Mouse (Mus musculus): ENCODE results near the gene Cacnb1. TPM values are rescaled to one million over a fixed set of nuclear protein-coding genes. Genes with fewer than 3 reads are reported as not detected.

The Cacnb1 gene
- total RNA-seq, 2 experiments from 2014 or later, result 6.9 to 8.4 TPM

- DNase-seq, result no peak
Measured at GRCm38 (mm10) chr11:97955146-97955902, 67.5 kb downstream of the Cacnb1 start.

GRCm38 (mm10) chr11:97954469-97955141 is 68.2 kb downstream of the Cacnb1 start:
- no peak for DNase-seq

GRCm38 (mm10) chr11:97953939-97954275 is 68.9 kb downstream of the Cacnb1 start:
- DNase-seq, result no peak

GRCm38 (mm10) chr11:97953179-97953938 is 69.5 kb downstream of the Cacnb1 start:
- no peak for DNase-seq

GRCm38 (mm10) chr11:97952367-97953006 is 70.3 kb downstream of the Cacnb1 start:
- DNase-seq, result no peak

Small RNA genes lying within 50 kb of the gene (microRNA-seq; reads per million reads assigned to microRNA genes)
- not detected for gene Gm27597

Other genes with a start within 250 kb of the Cacnb1 start
- not detected for gene 1700001P01Rik, start 247.1 kb downstream of the Cacnb1 start, total RNA-seq (2021)
- gene Rpl23, start 240.6 kb downstream of the Cacnb1 start, total RNA-seq (2021), result 100 to 1,000 TPM; 851 to 921 TPM
- 100 to 1,000 TPM; 103 to 128 TPM for gene Lasp1, start 224.0 kb downstream of the Cacnb1 start, total RNA-seq (2021)
- 1 to 10 TPM; 2.8 to 3.6 TPM for gene B230217C12Rik, start 182.3 kb downstream of the Cacnb1 start, total RNA-seq (2021)
- gene Fbxo47, start 138.9 kb downstream of the Cacnb1 start, total RNA-seq (2021), result 1 to 10 TPM in 1 of 2 experiments, under 1 TPM in 1; 0.63 to 1.6 TPM
- 10 to 100 TPM in 1 of 2 experiments, 1 to 10 TPM in 1; 7.1 to 17.2 TPM for gene Plxdc1, start 36.6 kb downstream of the Cacnb1 start, total RNA-seq (2021)
- under 1 TPM; 0.76 to 0.92 TPM for gene Arl5c, start 26.9 kb downstream of the Cacnb1 start, total RNA-seq (2021)
- 1,000 to 10,000 TPM; 1,174 to 1,217 TPM for gene Rpl19, start 3.7 kb upstream of the Cacnb1 start, total RNA-seq (2021)
- 1 to 10 TPM; 1.7 to 6.9 TPM for gene Stac2, start 30.4 kb upstream of the Cacnb1 start, total RNA-seq (2021)
- 10 to 100 TPM; 31.8 to 42.9 TPM for gene Fbxl20, start 127.4 kb upstream of the Cacnb1 start, total RNA-seq (2021)
- gene Med1, start 170.3 kb upstream of the Cacnb1 start, total RNA-seq (2021), result 10 to 100 TPM; 65.4 to 72.5 TPM
- 10 to 100 TPM; 42.8 to 50.6 TPM for gene Cdk12, start 180.0 kb upstream of the Cacnb1 start, total RNA-seq (2021)

Measured in adrenal gland, postnatal 36 days (tissue).